Comparison of ENCODE assay signal across 10 mouse cellular contexts in the genomic region with DNA sequence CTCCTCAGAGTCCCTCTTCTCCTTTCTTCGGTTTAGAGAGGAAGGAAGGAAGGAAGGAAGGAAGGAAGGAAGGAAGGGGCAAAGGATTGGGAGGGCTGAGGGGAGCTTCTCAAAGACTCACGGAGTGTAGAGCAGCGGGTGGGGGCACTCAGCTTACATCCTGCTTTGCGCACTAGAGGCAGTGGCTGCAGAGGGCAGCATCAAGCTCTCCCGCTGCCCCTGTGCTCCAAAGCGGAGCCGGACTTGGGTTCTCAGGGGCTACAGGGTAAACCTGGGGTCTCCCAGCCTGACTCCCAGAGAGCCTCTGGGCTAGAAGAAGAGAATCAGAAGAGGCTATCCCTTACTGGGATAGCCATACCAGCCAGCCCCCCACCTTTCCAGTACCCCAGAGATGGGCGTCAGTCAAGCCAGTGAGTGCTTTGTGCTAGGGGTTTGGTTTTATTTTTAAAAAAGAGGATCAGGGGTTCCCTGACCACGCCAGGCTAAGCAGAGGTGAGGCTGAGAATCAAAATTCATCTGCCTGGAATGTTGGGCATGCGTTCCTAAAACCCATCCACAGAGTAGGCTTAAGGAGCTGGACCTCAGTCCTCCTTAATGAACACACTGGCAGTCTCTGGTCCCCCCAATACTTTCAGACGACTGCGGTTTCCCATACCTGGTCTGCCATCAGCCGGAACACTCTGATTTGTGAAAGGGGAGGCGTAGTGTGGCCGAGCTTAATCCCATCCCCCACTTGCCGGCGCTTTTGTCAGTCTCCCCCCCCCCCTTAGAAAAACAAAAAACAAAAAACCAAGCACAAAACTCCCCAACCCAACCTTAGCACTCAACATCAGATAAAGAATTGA. TPM values are rescaled to one million over a fixed set of nuclear protein-coding genes. Genes with fewer than 3 reads are reported as not detected.
DNase-seq lines count a peak whose midpoint lies in the region; ATAC-seq and TF ChIP-seq lines count a peak whose summit lies in the region.
"Had no signal": no experiment of that assay in that cellular context is flagged by ENCODE, and none has a peak within 500 bp of the region (broad histone marks: within the 10 kb centered on the region; RNA-seq: fewer than 3 reads in every experiment).

No protein-coding gene starts in this region.

- no peaks in the 10 kb centered on the region; the same call in 1 of the 2 replicates for H3K27me3 ChIP-seq in cerebellum, adult 2 months (ENCODE audit: control insufficient read depth, insufficient read depth, low read length)
- H3K27me3 ChIP-seq in lung, embryonic 14.5 days (ENCODE audit: insufficient read depth, low read length) = peaks cover 36% of the 10 kb centered on the region
- H3K27me3 ChIP-seq in intestine, embryonic 15.5 days (replicated peaks) = peaks cover 45% of the 10 kb centered on the region

- 37% methylated on average over 17 of the region's 17 CpGs for WGBS in cerebellum, adult 2 months
- 7% methylated on average over 17 of the region's 17 CpGs for WGBS in lung, embryonic 14.5 days
- WGBS in intestine, embryonic 15.5 days = 19% methylated on average over 17 of the region's 17 CpGs
- 11% methylated on average over 17 of the region's 17 CpGs for WGBS in olfactory bulb, adult 2 months

- DNase-seq in cerebellum, adult 2 months = no peak
- no peak for DNase-seq in cerebellum, adult 11-12 months
- peak; percentile 59 for DNase-seq in lung, embryonic 14.5 days
- no peak for DNase-seq in lung, postnatal 4 days
- no peak for DNase-seq in natural killer cell, adult 2 months (ENCODE audit: low spot score in 2 of 2)

- peak overlapping the region; percentile 77 for H3K9ac ChIP-seq in lung, embryonic 14.5 days
- peak overlapping the region; percentile 78 for H3K9ac ChIP-seq in intestine, embryonic 15.5 days

- no peak for ATAC-seq in lung, embryonic 14.5 days (ENCODE audit: insufficient read depth)
- no peak for ATAC-seq in intestine, embryonic 15.5 days
- no peak for ATAC-seq in granulocyte monocyte progenitor cell, adult 5-6 weeks (replicated peaks; ENCODE audit: poor library complexity, severe bottlenecking)

- no peak overlapping the region for H3K27ac ChIP-seq in cerebellum, adult 2 months (ENCODE audit: insufficient read depth, low read length)
- H3K27ac ChIP-seq in lung, embryonic 14.5 days (ENCODE audit: low read depth) = no peak overlapping the region
- 0 out of 2 replicates have a peak overlapping the region, but pooled peaks have one; percentile 17 for H3K27ac ChIP-seq in intestine, embryonic 15.5 days
- H3K27ac ChIP-seq in olfactory bulb, adult 2 months (ENCODE audit: insufficient read depth, low read depth, low read length) = peak overlapping the region; percentile 68

- no peak for TF ChIP-seq POLR2A in cerebellum, adult 2 months (IDR thresholded peaks at IDR 0.05; ENCODE audit: borderline replicate concordance, insufficient read depth, low read length)
- no peak for TF ChIP-seq POLR2A in olfactory bulb, adult 2 months (IDR thresholded peaks at IDR 0.05; ENCODE audit: insufficient read depth, low read depth, low read length)

- no peak for TF ChIP-seq CTCF in cerebellum, adult 2 months (IDR thresholded peaks at IDR 0.05; ENCODE audit: borderline replicate concordance, insufficient read depth, low read depth, low read length)
- TF ChIP-seq CTCF in lung, embryonic 14.5 days (IDR thresholded peaks at IDR 0.05; ENCODE audit: low read depth) = peak; percentile 16; the same call in 1 of the 2 replicates
- no peak for TF ChIP-seq CTCF in olfactory bulb, adult 2 months (IDR thresholded peaks at IDR 0.05; ENCODE audit: insufficient read depth, low read depth, low read length)

- H3K36me3 ChIP-seq in lung, embryonic 14.5 days (ENCODE audit: insufficient read depth) = no peaks in the 10 kb centered on the region
- no peaks in the 10 kb centered on the region for H3K36me3 ChIP-seq in intestine, embryonic 15.5 days

- peaks cover 11% of the 10 kb centered on the region for H3K4me1 ChIP-seq in cerebellum, adult 2 months (ENCODE audit: control insufficient read depth, insufficient read depth, low read length)
- peaks cover 42% of the 10 kb centered on the region for H3K4me1 ChIP-seq in lung, embryonic 14.5 days (ENCODE audit: insufficient read depth)
- H3K4me1 ChIP-seq in intestine, embryonic 15.5 days (replicated peaks) = peaks cover 62% of the 10 kb centered on the region
- peaks cover 58% of the 10 kb centered on the region for H3K4me1 ChIP-seq in olfactory bulb, adult 2 months (ENCODE audit: control insufficient read depth, insufficient read depth, low read length)

- peak overlapping the region; percentile 92 for H3K4me2 ChIP-seq in lung, embryonic 14.5 days
- H3K4me2 ChIP-seq in intestine, embryonic 15.5 days (replicated peaks) = peak overlapping the region; percentile 94

- H3K4me3 ChIP-seq in cerebellum, adult 2 months (replicated peaks; ENCODE audit: insufficient read depth, low read depth, low read length) = peak overlapping the region; percentile 79
- H3K4me3 ChIP-seq in lung, embryonic 14.5 days (ENCODE audit: low read depth, low read length) = peak overlapping the region; percentile 72
- peak overlapping the region; percentile 75 for H3K4me3 ChIP-seq in intestine, embryonic 15.5 days (replicated peaks)
- peak overlapping the region; percentile 91 for H3K4me3 ChIP-seq in olfactory bulb, adult 2 months (ENCODE audit: insufficient read depth, low read depth, low read length)

- H3K9me3 ChIP-seq in lung, embryonic 14.5 days (ENCODE audit: low read depth, low read length) = no peaks in the 10 kb centered on the region
- H3K9me3 ChIP-seq in intestine, embryonic 15.5 days = no peaks in the 10 kb centered on the region

RNA-seq across cellular contexts. Expression of a gene that starts 2.0 kb away (rescaled TPM):
- 199 and 248 TPM in 2 replicates for polyA plus RNA-seq in cerebellum, adult 2 months (2012; rRNA removed)
- 12.9 and 13.5 TPM in 2 replicates for polyA plus RNA-seq in lung, embryonic 14.5 days (2014; fragmentation: Nextera tagmentation; extraction: Ambion mirVana)
- 5.2 and 7.9 TPM in 2 replicates for polyA plus RNA-seq in intestine, embryonic 15.5 days (2015; fragmentation: Nextera tagmentation; extraction: Ambion mirVana)
- polyA plus RNA-seq in olfactory bulb, adult 2 months (2012; ENCODE audit: insufficient read depth, insufficient read length, low replicate concordance, missing spikeins) = 54.5 TPM in 1 of 2 replicates, not detected in the other
- total RNA-seq in granulocyte monocyte progenitor cell, adult 5-6 weeks (2014; fragmentation: Nextera tagmentation) = not detected in 2 replicates
- total RNA-seq in granulocyte monocyte progenitor cell, adult 5-6 weeks (2017) = not detected in 2 replicates

RNA-seq across cellular contexts. Expression of a gene that starts 14.0 kb away (rescaled TPM):
- polyA plus RNA-seq in cerebellum, adult 2 months (2012; rRNA removed) = 1.5 and 1.9 TPM in 2 replicates
- polyA plus RNA-seq in lung, embryonic 14.5 days (2014; fragmentation: Nextera tagmentation; extraction: Ambion mirVana) = 0.42 TPM in 1 of 2 replicates, not detected in the other
- polyA plus RNA-seq in intestine, embryonic 15.5 days (2015; fragmentation: Nextera tagmentation; extraction: Ambion mirVana) = 0.06 TPM in 1 of 2 replicates, not detected in the other
- not detected in 2 replicates for polyA plus RNA-seq in olfactory bulb, adult 2 months (2012; ENCODE audit: insufficient read depth, insufficient read length, low replicate concordance, missing spikeins)
- total RNA-seq in granulocyte monocyte progenitor cell, adult 5-6 weeks (2014; fragmentation: Nextera tagmentation) = not detected in 2 replicates
- total RNA-seq in granulocyte monocyte progenitor cell, adult 5-6 weeks (2017) = not detected in 2 replicates
- total RNA-seq: adrenal gland, adult 18-20 months; megakaryocyte-erythroid progenitor cell, adult 5-6 weeks had no signal

RNA-seq across cellular contexts. Expression of a gene that starts 27.8 kb away (rescaled TPM):
- polyA plus RNA-seq in cerebellum, adult 2 months (2012; rRNA removed) = 31.1 and 35.9 TPM in 2 replicates
- 14.1 and 15.9 TPM in 2 replicates for polyA plus RNA-seq in lung, embryonic 14.5 days (2014; fragmentation: Nextera tagmentation; extraction: Ambion mirVana)
- 2.1 and 3.3 TPM in 2 replicates for polyA plus RNA-seq in intestine, embryonic 15.5 days (2015; fragmentation: Nextera tagmentation; extraction: Ambion mirVana)
- polyA plus RNA-seq in olfactory bulb, adult 2 months (2012; ENCODE audit: insufficient read depth, insufficient read length, low replicate concordance, missing spikeins) = not detected in 2 replicates
- not detected in 2 replicates for total RNA-seq in granulocyte monocyte progenitor cell, adult 5-6 weeks (2014; fragmentation: Nextera tagmentation)
- not detected in 2 replicates for total RNA-seq in granulocyte monocyte progenitor cell, adult 5-6 weeks (2017)
- total RNA-seq: megakaryocyte-erythroid progenitor cell, adult 5-6 weeks had no signal

RNA-seq across cellular contexts. Expression of a gene that starts 49.6 kb away (rescaled TPM):
- polyA plus RNA-seq in cerebellum, adult 2 months (2012; rRNA removed) = 3.6 and 4.9 TPM in 2 replicates
- 3.2 and 3.3 TPM in 2 replicates for polyA plus RNA-seq in lung, embryonic 14.5 days (2014; fragmentation: Nextera tagmentation; extraction: Ambion mirVana)
- polyA plus RNA-seq in intestine, embryonic 15.5 days (2015; fragmentation: Nextera tagmentation; extraction: Ambion mirVana) = 2.0 and 2.2 TPM in 2 replicates
- not detected in 2 replicates for polyA plus RNA-seq in olfactory bulb, adult 2 months (2012; ENCODE audit: insufficient read depth, insufficient read length, low replicate concordance, missing spikeins)
- total RNA-seq in granulocyte monocyte progenitor cell, adult 5-6 weeks (2014; fragmentation: Nextera tagmentation) = 1.1 and 5.4 TPM in 2 replicates
- 0.13 TPM in 1 of 2 replicates, not detected in the other for total RNA-seq in granulocyte monocyte progenitor cell, adult 5-6 weeks (2017)
- total RNA-seq: megakaryocyte-erythroid progenitor cell, adult 5-6 weeks had no signal

Comparison
In these comparisons a context has a peak if more than half of its experiments do, and no peak if none do; other contexts are left out.
1. H3K27ac ChIP-seq: peak in intestine, embryonic 15.5 days (single experiment) and olfactory bulb, adult 2 months (single experiment); none in cerebellum, adult 2 months (single experiment) and lung, embryonic 14.5 days (single experiment).
2. Peak in every context shown above with its lines, with median percentiles within 50 percentile points of each other: H3K4me3 ChIP-seq.